Mouse (Mus musculus) G1E (cell line): ENCODE measurements at regions not wholly inside any gene's neighbourhood (a gene's known extent, or its start where the extent isn't known, plus 50 kb on each side); places are given as distances from the start of the nearest gene placed in this dataset.

Experiments
- CTCF ChIP-seq: IDR thresholded peaks from 2 replicates; pipeline ENCODE4 v1.5.1; 2012; ENCODE audit warnings: low read depth, low read length, inconsistent platforms, mixed read lengths
- GATA1 ChIP-seq: IDR thresholded peaks from 2 replicates; pipeline ENCODE4 v1.6.1; 2012; ENCODE audit warnings: borderline replicate concordance, low read length, inconsistent platforms, mixed read lengths
- GATA2 ChIP-seq: IDR thresholded peaks from 2 replicates; pipeline ENCODE4 v1.6.1; 2012; ENCODE audit warnings: low read depth, low read length, inconsistent platforms, borderline replicate concordance
- TAL1 ChIP-seq: conservative IDR thresholded peaks from 2 replicates; pipeline ENCODE4 v1.6.1; 2012; ENCODE audit warnings: low read depth, low read length, inconsistent platforms, mixed read lengths

DNA sequence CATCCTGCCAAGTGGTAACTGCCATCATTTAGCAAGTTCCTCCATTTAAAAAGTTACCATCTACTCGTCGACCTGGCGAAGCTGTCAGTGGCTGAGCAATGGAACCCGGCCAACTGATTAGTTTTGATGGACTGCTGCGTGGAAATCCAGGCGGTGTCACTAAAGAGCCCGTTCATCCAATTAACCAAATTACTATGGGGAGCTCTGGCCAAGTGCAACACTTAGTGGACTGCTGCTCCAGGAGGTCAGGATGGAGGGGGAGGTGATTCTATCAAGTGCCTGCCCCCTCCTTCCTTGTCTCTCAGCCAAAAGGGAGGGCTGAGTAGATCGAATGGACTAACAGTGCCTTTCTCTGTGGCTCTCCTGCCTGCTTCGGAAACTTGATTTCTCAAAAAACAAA lies 241.0 kb downstream of the Maf start:
- TF ChIP-seq GATA2 (no peak), GATA1 (no peak), CTCF (no peak), TAL1 (no peak)
